Mouse (Mus musculus) CH12.LX (cell line): ENCODE data around the gene Limk2. TPM values are rescaled to one million over a fixed set of nuclear protein-coding genes. Genes with fewer than 3 reads are reported as not detected.

Experiments
- DNase-seq: peaks from one replicate; pipeline ENCODE4 v3.0.0-alpha.2; 2013; ENCODE audit errors: extremely low read depth
- H3K27ac ChIP-seq: 2 replicates; pipeline ENCODE4 v1.5.1; 2012; ENCODE audit warnings: low read depth, mild to moderate bottlenecking, control low read depth, moderate library complexity; ENCODE audit not compliant: insufficient read depth
- H3K27me3 ChIP-seq: replicated peaks from 2 replicates; pipeline ENCODE3; 2012; ENCODE audit warnings: inconsistent platforms
- H3K36me3 ChIP-seq, 2 experiments: replicated peaks in 1 of 2; 2 replicates each; pipeline versions ENCODE3 to v1.6.1; 2012; ENCODE audit warnings: inconsistent platforms in 1 of 2, low read length in 1 of 2, mild to moderate bottlenecking in 1 of 2, mixed read lengths in 1 of 2, moderate library complexity in 1 of 2; ENCODE audit not compliant: control insufficient read depth in 1 of 2, insufficient read depth in 1 of 2
- H3K4me1 ChIP-seq, 2 experiments: 2 replicates each; pipeline ENCODE4 v1.6.1; 2012; ENCODE audit warnings: inconsistent platforms in 1 of 2, moderate library complexity in 1 of 2; ENCODE audit not compliant: insufficient read depth in 2 of 2, control insufficient read depth in 1 of 2
- H3K4me2 ChIP-seq: 2 replicates; pipeline ENCODE4 v1.6.1; 2012; ENCODE audit warnings: low read depth, mild to moderate bottlenecking, control low read depth; ENCODE audit not compliant: poor library complexity, insufficient read depth, severe bottlenecking
- H3K4me3 ChIP-seq, 3 experiments: fragments of 150-350 bp in 1 of 3; sonication (generic) in 1 of 3; replicated peaks in 1 of 3; 2 replicates each; pipeline versions ENCODE3 to v1.5.1; 2011 to 2012; ENCODE audit warnings: low read depth in 2 of 3, low read length in 2 of 3, mild to moderate bottlenecking in 2 of 3, moderate library complexity in 2 of 3, control low read depth in 1 of 3, improper control_type of control experiment in 1 of 3, inconsistent platforms in 1 of 3, mixed read lengths in 1 of 3; ENCODE audit not compliant: poor library complexity in 1 of 3
- H3K79me2 ChIP-seq: replicated peaks from 2 replicates; pipeline ENCODE4 v1.6.1; 2012; ENCODE audit warnings: mild to moderate bottlenecking, moderate library complexity; ENCODE audit not compliant: control insufficient read depth, poor library complexity, insufficient read depth, severe bottlenecking; ENCODE audit errors: extremely low read depth
- H3K9ac ChIP-seq: 2 replicates; pipeline ENCODE4 v1.6.1; 2012; ENCODE audit warnings: low read depth, mild to moderate bottlenecking, control low read depth, moderate library complexity; ENCODE audit not compliant: insufficient read depth
- H3K9me3 ChIP-seq: replicated peaks from 2 replicates; pipeline ENCODE3; 2012; ENCODE audit warnings: low read length, inconsistent platforms, mixed read lengths
- BHLHE40 ChIP-seq: IDR thresholded peaks from 2 replicates; pipeline ENCODE4 v1.6.1; 2011; ENCODE audit warnings: mild to moderate bottlenecking, low read depth, low read length, improper control_type of control experiment
- CHD1 ChIP-seq: IDR thresholded peaks from 2 replicates; pipeline ENCODE4 v1.6.1; 2012; ENCODE audit warnings: low read depth, low read length, improper control_type of control experiment, inconsistent platforms
- CHD2 ChIP-seq: IDR thresholded peaks from 2 replicates; pipeline ENCODE4 v1.6.1; 2011; ENCODE audit warnings: low read length, improper control_type of control experiment
- CTCF ChIP-seq, 2 experiments: IDR thresholded peaks in 1 of 2; conservative IDR thresholded peaks in 1 of 2; 2 replicates each; pipeline ENCODE4 v1.5.1; 2011 to 2012; ENCODE audit warnings: low read depth in 2 of 2, low read length in 2 of 2, improper control_type of control experiment in 1 of 2, inconsistent platforms in 1 of 2, mild to moderate bottlenecking in 1 of 2, moderate library complexity in 1 of 2
- ELF1 ChIP-seq: IDR thresholded peaks from 2 replicates; pipeline ENCODE4 v1.6.1; 2014; ENCODE audit warnings: low read depth, mild to moderate bottlenecking, inconsistent platforms, low read length, improper control_type of control experiment
- EP300 ChIP-seq: IDR thresholded peaks from 2 replicates; pipeline ENCODE4 v1.6.1; 2011; ENCODE audit warnings: low read length, improper control_type of control experiment
- HCFC1 ChIP-seq: IDR thresholded peaks from 2 replicates; pipeline ENCODE4 v1.6.1; 2012; ENCODE audit warnings: low read depth, mild to moderate bottlenecking, inconsistent platforms, low read length, improper control_type of control experiment
- JUN ChIP-seq: IDR thresholded peaks from 2 replicates; pipeline ENCODE4 v1.6.1; 2011; ENCODE audit warnings: low read depth, mild to moderate bottlenecking, low read length, improper control_type of control experiment, moderate library complexity; ENCODE audit not compliant: insufficient read depth
- KAT2A ChIP-seq: IDR thresholded peaks from 2 replicates; pipeline ENCODE4 v1.6.1; 2012; ENCODE audit warnings: low read length, improper control_type of control experiment, inconsistent platforms; ENCODE audit not compliant: insufficient replicate concordance
- MAFK ChIP-seq: IDR thresholded peaks from 2 replicates; pipeline ENCODE4 v1.6.1; 2011; ENCODE audit warnings: low read length, improper control_type of control experiment; ENCODE audit not compliant: insufficient replicate concordance
- MAX ChIP-seq: IDR thresholded peaks from 2 replicates; pipeline ENCODE4 v1.6.1; 2011; ENCODE audit warnings: low read length, improper control_type of control experiment
- MAZ ChIP-seq: IDR thresholded peaks from 2 replicates; pipeline ENCODE4 v1.6.1; 2012; ENCODE audit warnings: low read depth, mild to moderate bottlenecking, inconsistent platforms, low read length, improper control_type of control experiment, moderate library complexity
- MEF2A ChIP-seq: IDR thresholded peaks from 2 replicates; pipeline ENCODE4 v1.6.1; 2014; ENCODE audit warnings: low read depth, mild to moderate bottlenecking, inconsistent platforms, low read length, improper control_type of control experiment, borderline replicate concordance
- MXI1 ChIP-seq: IDR thresholded peaks from 2 replicates; pipeline ENCODE4 v1.6.1; 2011; ENCODE audit warnings: mild to moderate bottlenecking, low read depth, low read length, improper control_type of control experiment
- NELFE ChIP-seq: IDR thresholded peaks from 2 replicates; pipeline ENCODE4 v1.6.1; 2011; ENCODE audit warnings: low read depth, low read length, improper control_type of control experiment
- NRF1 ChIP-seq: IDR thresholded peaks from 2 replicates; pipeline ENCODE4 v1.6.1; 2014; ENCODE audit warnings: low read depth, mild to moderate bottlenecking, inconsistent platforms, low read length, improper control_type of control experiment, moderate library complexity
- PAX5 ChIP-seq: IDR thresholded peaks from 2 replicates; pipeline ENCODE4 v1.6.1; 2012; ENCODE audit warnings: low read length, inconsistent platforms, mixed read lengths
- POLR2A ChIP-seq: IDR thresholded peaks from 2 replicates; pipeline ENCODE4 v1.6.1; 2011; ENCODE audit warnings: low read depth, mild to moderate bottlenecking, improper control_type of control experiment, low read length
- POLR2AphosphoS2 ChIP-seq: IDR thresholded peaks from 2 replicates; pipeline ENCODE4 v1.6.1; 2011; ENCODE audit warnings: low read depth, low read length, improper control_type of control experiment
- RAD21 ChIP-seq: IDR thresholded peaks from 2 replicates; pipeline ENCODE4 v1.6.1; 2011; ENCODE audit warnings: low read depth, mild to moderate bottlenecking, low read length, improper control_type of control experiment, moderate library complexity
- RCOR1 ChIP-seq: conservative IDR thresholded peaks from 2 replicates; pipeline ENCODE4 v1.6.1; 2012; ENCODE audit warnings: low read depth, mild to moderate bottlenecking, inconsistent platforms, low read length, improper control_type of control experiment
- SIN3A ChIP-seq: IDR thresholded peaks from 2 replicates; pipeline ENCODE4 v1.6.1; 2012; ENCODE audit warnings: low read length, improper control_type of control experiment, inconsistent platforms
- TBP ChIP-seq: conservative IDR thresholded peaks from 2 replicates; pipeline ENCODE4 v1.6.1; 2011; ENCODE audit warnings: low read depth, low read length, improper control_type of control experiment
- USF1 ChIP-seq: IDR thresholded peaks from 2 replicates; pipeline ENCODE4 v1.6.1; 2014; ENCODE audit warnings: low read depth, mild to moderate bottlenecking, inconsistent platforms, low read length, improper control_type of control experiment
- ZC3H11A ChIP-seq: IDR thresholded peaks from 2 replicates; pipeline ENCODE4 v1.6.1; 2012; ENCODE audit warnings: low read depth, mild to moderate bottlenecking, inconsistent platforms, low read length, improper control_type of control experiment
- ZKSCAN1 ChIP-seq: IDR thresholded peaks from 2 replicates; pipeline ENCODE4 v1.6.1; 2012; ENCODE audit warnings: low read depth, inconsistent platforms, low read length, improper control_type of control experiment, borderline replicate concordance
- ZMIZ1 ChIP-seq: IDR thresholded peaks from 2 replicates; pipeline ENCODE4 v1.6.1; 2012; ENCODE audit warnings: low read depth, mild to moderate bottlenecking, inconsistent platforms, low read length, improper control_type of control experiment
- ZNF384 ChIP-seq: IDR thresholded peaks from 2 replicates; pipeline ENCODE4 v1.6.1; 2012; ENCODE audit warnings: low read depth, low read length, improper control_type of control experiment, inconsistent platforms
- dilution Hi-C: fragments of 300-500 bp; cut with MboI; formaldehyde crosslinking; loops from 2 replicates; pipeline ENCODE4 v1.14.3; 2020; ENCODE audit warnings: low sequenced_read_pairs; ENCODE audit not compliant: extremely low pct_unique_long_range_greater_than_20kb, extremely low pct_ligation_motif_present
- in situ Hi-C: fragments of 300-500 bp; cut with MboI; formaldehyde crosslinking; loops from 3 replicates; pipeline ENCODE4 v1.14.3; 2019; ENCODE audit warnings: low sequenced_read_pairs, low pct_ligation_motif_present, low pct_unique_long_range_greater_than_20kb, mixed read lengths
- polyA plus RNA-seq: library from polyadenylated mRNA; unstranded; fragments of >175 nt; gene quantifications from 2 replicates; pipeline ENCODE4 v1.2.1, GENCODE M21; 2012; ENCODE audit warnings: low read depth; ENCODE audit not compliant: insufficient read length
- total RNA-seq, 2 experiments: library from RNA; depleted of rRNA; stranded (reverse); fragments of 300-350 nt in 1 of 2; fragments of >200 nt in 1 of 2; gene quantifications; 2 replicates each; pipeline ENCODE4 v1.2.3; 2012 to 2014

The Limk2 gene
- total and polyA plus RNA-seq, 3 experiments: 41.5 to 64.0 (median 46.1) TPM

DNA sequence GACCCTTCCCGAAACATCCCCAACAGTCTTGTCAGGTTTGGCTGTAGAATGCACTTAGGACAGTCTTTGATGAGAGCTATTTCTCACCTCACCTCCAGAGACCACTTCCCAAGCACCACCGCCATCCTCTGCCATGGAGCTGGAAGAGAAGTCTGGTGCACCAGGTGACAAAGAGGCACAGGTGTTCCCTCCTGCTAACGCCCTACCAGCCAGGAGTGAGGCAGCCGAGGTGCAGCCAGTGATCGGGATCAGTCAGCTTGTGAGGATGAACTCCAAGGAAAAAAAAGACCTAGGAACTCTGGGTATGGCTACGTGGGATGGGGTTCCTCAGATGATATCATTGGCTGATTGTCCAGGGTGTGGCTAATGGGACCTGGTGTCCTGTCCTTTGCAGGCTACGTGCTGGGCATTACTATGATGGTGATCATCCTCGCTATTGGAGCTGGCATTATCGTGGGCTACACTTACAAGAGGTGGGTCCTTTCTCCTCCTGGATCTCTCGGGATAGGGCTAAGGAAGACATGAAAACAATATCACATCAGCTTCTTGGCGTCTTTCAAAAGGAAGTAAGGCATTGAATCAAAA is 75.8 kb downstream of the Limk2 start:
- H3K36me3 ChIP-seq: no peaks in the 10 kb centered on the region
- dilution Hi-C loops (no loop called here), in situ Hi-C loops (no loop called here)
- H3K9ac ChIP-seq: no peak overlapping the region
- peaks cover 18 to 69% of the 10 kb centered on the region in 2 experiments for H3K4me1 ChIP-seq
- H3K4me3 ChIP-seq: no peak overlapping the region
- no peaks in the 10 kb centered on the region for H3K79me2 ChIP-seq
- DNase-seq: no peak
- no peaks in the 10 kb centered on the region for H3K27me3 ChIP-seq
- H3K9me3 ChIP-seq: peaks cover 8% of the 10 kb centered on the region
- no peak overlapping the region for H3K4me2 ChIP-seq
- no peak overlapping the region for H3K27ac ChIP-seq
- TF ChIP-seq TBP (no peak), CTCF (conservative IDR thresholded peaks at IDR 0.05 in 1 of 2, IDR thresholded peaks at IDR 0.05 in 1 of 2; ENCODE audit: low read depth in 2 of 2, low read length in 2 of 2) (no peak), ZKSCAN1 (no peak), JUN (no peak), SIN3A (no peak), HCFC1 (no peak), POLR2A (no peak), MXI1 (no peak), EP300 (no peak), RCOR1 (no peak), MAZ (no peak), USF1 (no peak), ZNF384 (no peak), NRF1 (no peak), NELFE (no peak), CHD2 (no peak), ZMIZ1 (no peak), ELF1 (no peak)

DNA sequence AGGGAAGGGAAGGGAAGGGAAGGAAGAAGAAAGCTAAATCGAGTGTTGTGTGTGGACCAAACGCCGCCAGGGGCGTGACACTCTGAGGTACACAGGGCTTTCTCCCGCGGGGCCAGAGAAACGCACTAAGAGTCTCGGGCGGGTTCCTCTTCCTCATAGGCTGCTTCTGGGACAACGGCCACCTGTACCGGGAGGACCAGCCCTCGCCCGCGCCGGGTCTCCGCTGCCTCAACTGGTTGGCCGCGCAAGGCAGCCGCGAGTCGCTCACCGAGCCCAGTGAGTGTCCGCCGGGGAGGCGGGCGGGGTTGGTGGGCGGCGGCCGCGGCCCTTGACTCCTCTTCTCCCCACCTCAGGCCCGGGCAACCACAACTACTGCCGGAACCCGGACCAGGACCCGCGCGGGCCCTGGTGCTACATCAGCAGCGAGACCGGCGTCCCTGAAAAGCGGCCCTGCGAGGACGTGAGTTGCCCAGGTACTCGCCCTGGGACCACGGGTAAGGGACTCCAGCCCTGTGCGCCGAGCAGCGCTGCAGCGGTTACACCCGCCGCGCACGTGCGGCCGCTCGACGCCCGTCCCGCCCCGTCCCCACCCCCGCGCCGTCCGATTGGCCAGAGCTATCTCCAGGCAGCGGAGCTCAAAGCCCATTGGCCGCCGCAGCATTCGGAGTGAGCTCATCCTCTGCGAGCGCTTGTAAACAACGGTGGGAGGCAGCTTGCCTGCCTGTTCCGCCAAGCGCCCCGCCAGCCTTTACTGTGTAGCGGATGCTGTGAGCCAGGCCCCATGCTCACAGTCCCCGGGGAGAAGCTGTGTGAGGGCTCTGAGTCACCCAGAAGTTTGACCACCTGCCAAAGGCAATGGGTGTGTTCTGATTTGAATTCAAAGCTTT is 77.0 kb downstream of the Limk2 start:
- H3K27me3 ChIP-seq: no peaks in the 10 kb centered on the region
- peak overlapping the region; percentile 21; the same call in 1 of the 2 replicates for H3K27ac ChIP-seq
- peak overlapping the region in 2 of 3 experiments; percentile 45 to 54 for H3K4me3 ChIP-seq
- H3K9me3 ChIP-seq: peaks cover 8% of the 10 kb centered on the region
- H3K4me2 ChIP-seq: peak overlapping the region; percentile 94
- H3K9ac ChIP-seq: peak overlapping the region; percentile 42
- H3K4me1 ChIP-seq: peaks cover 18 to 61% of the 10 kb centered on the region in 2 experiments
- peak; percentile 81 for DNase-seq
- dilution Hi-C loops (no loop called here), in situ Hi-C loops (no loop called here)
- H3K36me3 ChIP-seq: no peaks in the 10 kb centered on the region
- no peaks in the 10 kb centered on the region for H3K79me2 ChIP-seq
- TF ChIP-seq ZKSCAN1 (no peak), JUN (peak; percentile 58), RAD21 (no peak), USF1 (no peak; the same call in 1 of the 2 replicates), MEF2A (no peak), ZC3H11A (no peak), ELF1 (peak; percentile 52), POLR2A (peak; percentile 56; the same call in 1 of the 2 replicates), ZMIZ1 (0 out of 2 replicates have a peak, but pooled peaks have one; percentile 22), KAT2A (no peak), MAFK (no peak), MXI1 (peak; percentile 96), CHD2 (peak; percentile 70), MAZ (0 out of 2 replicates have a peak, but pooled peaks have one; percentile 40), TBP (no peak), MAX (peak; percentile 99), HCFC1 (no peak; the same call in 1 of the 2 replicates), ZNF384 (no peak), CHD1 (no peak), CTCF (conservative IDR thresholded peaks at IDR 0.05 in 1 of 2, IDR thresholded peaks at IDR 0.05 in 1 of 2; ENCODE audit: low read depth in 2 of 2, low read length in 2 of 2) (peak in 1 of 2 experiments; percentile 19; a peak in 1 of 4 replicates), PAX5 (no peak), BHLHE40 (peak; percentile 99), POLR2AphosphoS2 (no peak)
